Mouse (Mus musculus) neural tube, embryonic 11.5 days (tissue): ENCODE results near the gene Eef1g. TPM values are rescaled to one million over a fixed set of nuclear protein-coding genes. Genes with fewer than 3 reads are reported as not detected.
"Not testable (repeated sequence)": the region's sequence is repeated elsewhere in the genome, so short reads cannot be mapped to it uniquely, and the experiment has no call there.

Source experiments
- ATAC-seq: fragments of 200-750 bp; cut with Nextera tagmentation; 2 replicates; pipeline ENCODE4 v1.8.0; 2017; ENCODE audit warnings: moderate number of reproducible peaks, mild to moderate bottlenecking, moderate TSS enrichment, moderate library complexity; ENCODE audit not compliant: insufficient read depth, low FRiP score, low TSS enrichment
- DNase-seq: peaks from one replicate; pipeline ENCODE4 v3.0.0-alpha.2; 2015; ENCODE audit warnings: low spot score
- H3K27ac ChIP-seq: fragments of 300-500 bp; sonication (generic); 2 replicates; pipeline ENCODE4 v1.5.1; 2014; ENCODE audit warnings: low read depth, mild to moderate bottlenecking, low read length
- H3K27me3 ChIP-seq: fragments of 300-500 bp; sonication (generic); 2 replicates; pipeline ENCODE4 v1.6.1; 2014; ENCODE audit warnings: mild to moderate bottlenecking, low read length, mixed read lengths; ENCODE audit not compliant: control insufficient read depth, insufficient read depth
- H3K36me3 ChIP-seq: fragments of 300-500 bp; sonication (generic); 2 replicates; pipeline ENCODE4 v1.6.1; 2014; ENCODE audit warnings: mild to moderate bottlenecking, low read length, moderate library complexity, mixed read lengths; ENCODE audit not compliant: control insufficient read depth, insufficient read depth
- H3K4me1 ChIP-seq: fragments of 300-500 bp; sonication (generic); 2 replicates; pipeline ENCODE4 v1.6.1; 2014; ENCODE audit warnings: low read length, mixed read lengths; ENCODE audit not compliant: control insufficient read depth, insufficient read depth
- H3K4me2 ChIP-seq: fragments of 300-500 bp; sonication (generic); 2 replicates; pipeline ENCODE4 v1.6.1; 2014; ENCODE audit warnings: low read depth, mild to moderate bottlenecking, moderate library complexity
- H3K4me3 ChIP-seq: fragments of 300-500 bp; sonication (generic); 2 replicates; pipeline ENCODE4 v1.5.1; 2014; ENCODE audit warnings: low read depth, low read length
- H3K9ac ChIP-seq: fragments of 300-500 bp; sonication (generic); 2 replicates; pipeline ENCODE4 v1.6.1; 2014; ENCODE audit warnings: mild to moderate bottlenecking, low read length
- H3K9me3 ChIP-seq: fragments of 300-500 bp; sonication (generic); 2 replicates; pipeline ENCODE4 v1.6.1; 2016; ENCODE audit warnings: low read length; ENCODE audit not compliant: control insufficient read depth
- WGBS: fragments of 180-500 bp; shearing (Covaris S2); extraction: QIAGEN DNeasy Blood & Tissue Kit; methylation state at CpG from one replicate; pipeline ENCODE4 v1.1.7; 2014; 5-methylcytosine and 5-hydroxymethylcytosine counted together
- polyA plus RNA-seq: library from polyadenylated mRNA; unstranded; fragments of >200 nt; fragmentation: Nextera tagmentation; extraction: Ambion mirVana; gene quantifications from 2 replicates; pipeline ENCODE4 v1.2.1, GENCODE M21; 2014

Gene Eef1g
- polyA plus RNA-seq, 1 experiment from 2014 or later: 468 TPM

DNA sequence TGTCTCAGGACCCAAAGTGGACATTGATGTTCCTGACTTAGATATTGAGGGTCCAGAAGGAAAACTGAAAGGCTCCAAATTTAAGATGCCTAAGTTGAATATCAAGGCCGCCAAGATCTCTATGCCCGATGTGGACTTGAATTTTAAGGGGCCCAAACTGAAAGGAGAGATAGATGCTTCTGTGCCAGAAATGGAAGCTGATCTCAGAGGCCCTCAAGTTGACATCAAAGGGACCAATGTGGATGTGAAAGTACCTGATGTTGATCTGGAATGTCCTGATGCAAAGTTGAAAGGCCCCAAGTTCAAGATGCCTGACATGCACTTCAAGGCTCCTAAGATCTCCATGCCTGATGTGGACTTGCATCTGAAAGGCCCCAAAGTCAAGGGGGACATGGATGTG is 40.1 kb downstream of the Eef1g start:
- H3K36me3 ChIP-seq, ATAC-seq, H3K27me3 ChIP-seq, H3K4me1 ChIP-seq, H3K4me2 ChIP-seq, DNase-seq, H3K4me3 ChIP-seq, H3K9ac ChIP-seq, H3K27ac ChIP-seq, H3K9me3 ChIP-seq: not testable (repeated sequence)
- 97% methylated on average over 2 of the region's 2 CpGs for WGBS

DNA sequence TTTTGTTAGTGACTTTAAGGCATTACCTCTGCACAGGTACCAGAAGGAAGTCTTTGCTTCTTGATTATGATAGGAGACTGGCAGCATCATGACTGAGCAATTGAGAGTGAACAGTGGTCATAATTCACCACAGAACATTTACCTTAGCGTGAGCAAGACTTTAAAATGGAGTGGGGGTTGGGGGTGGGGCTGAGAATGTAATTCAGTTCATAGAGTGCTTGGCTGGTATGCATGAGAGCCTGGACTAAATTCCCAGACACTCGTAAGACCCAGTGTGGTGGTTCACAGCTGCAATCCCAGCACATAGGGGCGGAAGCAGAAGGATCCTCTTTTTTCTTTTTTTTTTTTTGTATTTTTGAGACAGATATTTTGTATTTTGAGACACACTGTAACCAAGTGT is 52.5 kb downstream of the Eef1g start:
- ATAC-seq (no peak), DNase-seq (no peak)
- H3K4me2 ChIP-seq: no peak overlapping the region
- H3K36me3 ChIP-seq: no peaks in the 10 kb centered on the region
- no peak overlapping the region for H3K4me3 ChIP-seq
- no peaks in the 10 kb centered on the region for H3K9me3 ChIP-seq
- no peak overlapping the region for H3K9ac ChIP-seq
- no peaks in the 10 kb centered on the region for H3K27me3 ChIP-seq
- H3K4me1 ChIP-seq: no peaks in the 10 kb centered on the region
- 80% methylated on average over 3 of the region's 3 CpGs for WGBS
- H3K27ac ChIP-seq: no peak overlapping the region

DNA sequence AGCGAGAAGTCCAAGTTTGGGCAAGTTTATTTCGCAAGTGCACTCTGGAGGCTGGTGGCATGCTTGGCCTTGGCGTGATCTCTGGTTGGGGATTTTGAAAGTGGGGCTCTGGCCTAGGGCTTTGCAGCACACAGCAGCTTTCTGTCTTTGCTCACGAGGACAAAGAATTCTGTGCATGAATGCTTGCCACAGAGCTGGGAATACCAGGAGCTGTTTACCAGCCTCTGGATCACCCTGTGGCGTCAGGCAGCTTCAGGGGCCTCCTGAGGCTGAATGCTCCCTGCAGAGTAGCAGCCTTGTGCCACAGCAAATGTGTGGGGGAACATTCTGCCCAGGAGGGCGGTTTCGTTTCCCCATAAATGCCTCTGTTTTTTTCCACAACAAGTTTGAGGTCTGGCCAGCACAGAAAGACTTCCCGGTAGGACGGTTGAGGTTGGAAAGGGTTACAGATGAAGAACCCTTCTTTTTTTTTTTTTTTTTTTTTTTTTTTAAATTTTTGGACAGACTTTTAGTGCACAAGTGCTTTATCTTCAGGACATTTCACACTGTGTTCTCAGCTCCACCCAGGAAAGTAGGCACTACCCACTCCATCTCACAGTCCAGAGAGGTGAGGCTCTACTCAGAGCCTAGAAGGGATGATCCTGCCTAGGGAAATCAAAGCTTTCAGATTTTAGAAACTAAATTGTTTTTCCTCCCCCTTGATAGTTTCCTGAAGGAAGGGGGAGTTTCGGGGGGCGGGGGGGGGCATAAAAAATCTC is 56.4 kb downstream of the Eef1g start:
- no peaks in the 10 kb centered on the region for H3K9me3 ChIP-seq
- no peak overlapping the region for H3K4me2 ChIP-seq
- DNase-seq (no peak), ATAC-seq (no peak)
- H3K4me3 ChIP-seq: no peak overlapping the region
- H3K9ac ChIP-seq: no peak overlapping the region
- 68% methylated on average over 11 of the region's 11 CpGs for WGBS
- H3K4me1 ChIP-seq: no peaks in the 10 kb centered on the region
- H3K27me3 ChIP-seq: no peaks in the 10 kb centered on the region
- H3K27ac ChIP-seq: no peak overlapping the region
- no peaks in the 10 kb centered on the region for H3K36me3 ChIP-seq

DNA sequence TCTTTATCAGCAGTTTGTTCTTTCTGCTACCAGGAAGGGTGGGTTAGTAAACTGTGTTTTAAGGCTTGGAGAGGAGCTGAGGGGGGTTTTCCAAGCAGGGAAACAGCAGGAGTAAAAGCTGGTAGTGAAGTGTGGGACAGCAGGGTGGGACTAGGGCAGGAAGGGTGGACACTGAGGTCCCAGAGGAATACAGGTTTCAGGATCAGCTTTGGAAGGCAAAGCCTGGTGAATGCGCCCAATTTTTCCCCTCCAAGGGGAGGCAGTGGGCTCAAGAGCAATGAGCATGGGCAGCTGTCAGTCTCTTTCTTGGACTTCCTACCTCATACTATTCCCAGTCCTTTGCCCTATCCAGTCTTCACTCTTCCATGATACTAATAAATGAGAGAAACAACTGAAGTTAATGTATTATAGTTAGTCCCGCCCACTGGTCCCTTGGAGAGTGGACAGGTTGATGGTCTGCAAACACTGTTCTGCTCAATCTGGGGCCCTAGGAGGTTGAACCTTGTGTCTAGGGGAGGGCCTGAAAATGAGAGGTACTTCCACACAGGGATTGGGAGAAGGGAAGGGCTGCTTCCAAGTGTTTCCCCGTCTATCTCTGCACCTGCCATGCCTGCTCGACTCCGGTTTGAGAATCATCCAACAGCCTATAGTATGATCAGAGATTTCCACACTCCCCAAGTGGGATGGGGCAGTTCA is 58.9 kb downstream of the Eef1g start:
- no peaks in the 10 kb centered on the region for H3K36me3 ChIP-seq
- H3K27ac ChIP-seq: no peak overlapping the region
- ATAC-seq (no peak), DNase-seq (no peak)
- H3K4me3 ChIP-seq: no peak overlapping the region
- H3K4me1 ChIP-seq: no peaks in the 10 kb centered on the region
- WGBS: 92% methylated on average over 5 of the region's 5 CpGs
- H3K27me3 ChIP-seq: no peaks in the 10 kb centered on the region
- H3K9ac ChIP-seq: no peak overlapping the region
- no peak overlapping the region for H3K4me2 ChIP-seq
- H3K9me3 ChIP-seq: no peaks in the 10 kb centered on the region

DNA sequence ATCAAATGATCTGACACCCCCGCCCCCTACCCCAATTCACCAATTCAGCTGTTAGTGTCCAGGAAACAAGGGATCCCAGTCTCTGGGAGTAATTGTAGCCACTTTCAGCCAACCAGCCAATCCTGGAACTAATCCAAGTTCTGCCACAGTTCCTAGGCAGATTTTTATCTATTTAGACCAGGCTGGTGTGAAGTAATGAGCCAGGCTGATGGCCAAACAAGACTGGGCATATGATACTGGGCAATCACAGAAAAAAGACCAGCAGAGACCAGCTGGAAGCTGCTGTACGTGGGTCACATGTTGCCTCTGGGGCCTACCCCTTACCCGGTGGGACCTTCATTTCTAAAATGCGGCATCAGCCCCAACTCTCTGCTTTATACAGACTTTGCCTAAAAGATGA is 59.8 kb downstream of the Eef1g start:
- H3K36me3 ChIP-seq: no peaks in the 10 kb centered on the region
- no peak overlapping the region for H3K27ac ChIP-seq
- 82% methylated on average over 4 of the region's 4 CpGs for WGBS
- no peaks in the 10 kb centered on the region for H3K27me3 ChIP-seq
- DNase-seq (no peak), ATAC-seq (no peak)
- H3K4me2 ChIP-seq: no peak overlapping the region
- no peaks in the 10 kb centered on the region for H3K9me3 ChIP-seq
- H3K9ac ChIP-seq: no peak overlapping the region
- H3K4me3 ChIP-seq: no peak overlapping the region
- H3K4me1 ChIP-seq: no peaks in the 10 kb centered on the region

DNA sequence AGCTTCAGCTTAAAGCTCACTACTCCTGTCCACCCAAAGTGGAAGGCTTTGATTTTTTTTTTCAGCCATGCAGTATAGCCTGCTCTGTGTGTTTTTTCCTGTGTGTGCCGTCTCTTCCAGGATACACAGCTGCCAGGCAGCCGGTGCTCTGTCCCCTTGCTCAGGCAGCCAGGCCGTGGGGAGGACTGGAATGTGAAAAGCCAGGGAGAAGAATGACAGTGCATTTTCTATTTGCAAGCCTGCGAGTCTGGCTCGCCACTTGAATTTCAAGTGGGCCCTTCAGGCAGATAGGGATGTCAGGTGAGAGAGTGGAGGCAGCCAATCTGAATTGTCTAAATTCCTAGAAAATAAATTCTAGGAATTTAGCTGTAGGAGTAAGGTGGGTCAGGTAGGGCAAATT is 61.0 kb downstream of the Eef1g start:
- ATAC-seq (no peak), DNase-seq (no peak)
- H3K4me2 ChIP-seq: no peak overlapping the region
- no peaks in the 10 kb centered on the region for H3K36me3 ChIP-seq
- no peaks in the 10 kb centered on the region for H3K4me1 ChIP-seq
- H3K9me3 ChIP-seq: no peaks in the 10 kb centered on the region
- H3K27ac ChIP-seq: no peak overlapping the region
- 40% methylated on average over 5 of the region's 5 CpGs for WGBS
- H3K9ac ChIP-seq: no peak overlapping the region
- H3K27me3 ChIP-seq: no peaks in the 10 kb centered on the region
- no peak overlapping the region for H3K4me3 ChIP-seq

Other genes starting within 250 kb of the Eef1g start
- 132 and 135 TPM in 2 replicates for gene Slc3a2, start 243.7 kb upstream of the Eef1g start, polyA plus RNA-seq
- gene Wdr74, start 231.2 kb upstream of the Eef1g start, polyA plus RNA-seq: 87.8 and 92.8 TPM in 2 replicates
- gene 1700092M07Rik, start 226.3 kb upstream of the Eef1g start, polyA plus RNA-seq: 1.4 and 2.1 TPM in 2 replicates
- 97.6 and 103 TPM in 2 replicates for gene Stx5a, start 225.6 kb upstream of the Eef1g start, polyA plus RNA-seq
- gene Nxf1, start 210.0 kb upstream of the Eef1g start, polyA plus RNA-seq: 243 and 245 TPM in 2 replicates
- gene Tmem223, start 196.0 kb upstream of the Eef1g start, polyA plus RNA-seq: 181 and 195 TPM in 2 replicates
- 41.8 and 46.7 TPM in 2 replicates for gene Tmem179b, start 192.6 kb upstream of the Eef1g start, polyA plus RNA-seq
- gene Taf6l, start 180.6 kb upstream of the Eef1g start, polyA plus RNA-seq: 20.7 and 22.4 TPM in 2 replicates
- gene Polr2g, start 168.5 kb upstream of the Eef1g start, polyA plus RNA-seq: 172 and 182 TPM in 2 replicates
- gene Zbtb3, start 164.5 kb upstream of the Eef1g start, polyA plus RNA-seq: 6.6 and 7.2 TPM in 2 replicates
- 50.6 and 51.6 TPM in 2 replicates for gene Ttc9c, start 147.7 kb upstream of the Eef1g start, polyA plus RNA-seq
- 5.7 and 6.1 TPM in 2 replicates for gene Hnrnpul2, start 147.0 kb upstream of the Eef1g start, polyA plus RNA-seq
- gene AC129217.1, start 137.3 kb upstream of the Eef1g start, polyA plus RNA-seq: 0.57 TPM in 1 of 2 replicates, not detected in the other
- 54.1 and 55.3 TPM in 2 replicates for gene Bscl2, start 129.6 kb upstream of the Eef1g start, polyA plus RNA-seq
- 137 and 151 TPM in 2 replicates for gene Gng3, start 127.8 kb upstream of the Eef1g start, polyA plus RNA-seq
- gene Lrrn4cl, start 116.3 kb upstream of the Eef1g start, polyA plus RNA-seq: 0.32 and 0.44 TPM in 2 replicates
- 182 and 186 TPM in 2 replicates for gene Ubxn1, start 95.5 kb upstream of the Eef1g start, polyA plus RNA-seq
- 52.9 and 55.0 TPM in 2 replicates for gene Uqcc3, start 86.1 kb upstream of the Eef1g start, polyA plus RNA-seq
- gene Lbhd1, start 83.3 kb upstream of the Eef1g start, polyA plus RNA-seq: 93.5 and 93.8 TPM in 2 replicates
- gene Gm49403, start 83.1 kb upstream of the Eef1g start, polyA plus RNA-seq: not detected in 2 replicates
- gene 1810009A15Rik, start 78.2 kb upstream of the Eef1g start, polyA plus RNA-seq: 103 and 112 TPM in 2 replicates
- gene Gm49416, start 78.1 kb upstream of the Eef1g start, polyA plus RNA-seq: not detected in 2 replicates
- 40.8 and 49.9 TPM in 2 replicates for gene Ints5, start 74.0 kb upstream of the Eef1g start, polyA plus RNA-seq
- 116 and 128 TPM in 2 replicates for gene Ganab, start 69.0 kb upstream of the Eef1g start, polyA plus RNA-seq
- 50.6 and 59.0 TPM in 2 replicates for gene B3gat3, start 46.7 kb upstream of the Eef1g start, polyA plus RNA-seq
- gene Rom1, start 37.7 kb upstream of the Eef1g start, polyA plus RNA-seq: 0.88 and 1.2 TPM in 2 replicates
- 7.9 and 9.3 TPM in 2 replicates for gene Eml3, start 37.5 kb upstream of the Eef1g start, polyA plus RNA-seq
- gene Mta2, start 25.2 kb upstream of the Eef1g start, polyA plus RNA-seq: 55.6 and 57.5 TPM in 2 replicates
- gene Tut1, start 13.2 kb upstream of the Eef1g start, polyA plus RNA-seq: 30.2 and 36.3 TPM in 2 replicates
- 4.4 and 4.5 TPM in 2 replicates for gene Ahnak, start 22.2 kb downstream of the Eef1g start, polyA plus RNA-seq
- gene Scgb1a1, start 120.9 kb downstream of the Eef1g start, polyA plus RNA-seq: not detected in 2 replicates
- 12.2 and 14.5 TPM in 2 replicates for gene Asrgl1, start 168.6 kb downstream of the Eef1g start, polyA plus RNA-seq